Mouse (Mus musculus) heart, adult 9 months (tissue): Measurements from ENCODE around the gene Arhgef3.

ENCODE experiments used
- DNase-seq, 2 experiments: peaks; one replicate each; pipeline ENCODE4 v3.0.0; 2022; ENCODE audit warnings: low spot score in 2 of 2

Gene Arhgef3

GRCm38 (mm10) chr14:27310559-27311242 is 196.0 kb downstream of the Arhgef3 start:
- no peak for DNase-seq

- no peak for DNase-seq
These were observed 197.7 kb downstream of the Arhgef3 start for GRCm38 (mm10) chr14:27312380-27312779.

GRCm38 (mm10) chr14:27315737-27316136 is 201.0 kb downstream of the Arhgef3 start:
- no peak for DNase-seq

- DNase-seq = no peak
These were observed 202.4 kb downstream of the Arhgef3 start for GRCm38 (mm10) chr14:27317146-27317545.

GRCm38 (mm10) chr14:27319386-27319785 is 204.7 kb downstream of the Arhgef3 start:
- no peak for DNase-seq

GRCm38 (mm10) chr14:27322041-27322440 is 207.3 kb downstream of the Arhgef3 start:
- DNase-seq = no peak

- DNase-seq = peak in 1 of 2 experiments; percentile 42
These were observed 210.0 kb downstream of the Arhgef3 start for GRCm38 (mm10) chr14:27324689-27325088.

GRCm38 (mm10) chr14:27325537-27325936 is 210.8 kb downstream of the Arhgef3 start:
- no peak for DNase-seq

- peak in 1 of 2 experiments; percentile 71 for DNase-seq
These were observed 213.2 kb downstream of the Arhgef3 start for GRCm38 (mm10) chr14:27327862-27328261.

GRCm38 (mm10) chr14:27328952-27329351 is 214.3 kb downstream of the Arhgef3 start:
- no peak for DNase-seq

- no peak for DNase-seq
These were observed 216.9 kb downstream of the Arhgef3 start for GRCm38 (mm10) chr14:27331490-27332035.

- DNase-seq = peak in 1 of 2 experiments; percentile 42
These were observed 217.8 kb downstream of the Arhgef3 start for GRCm38 (mm10) chr14:27332359-27332987.

- DNase-seq = peak; percentile 81 to 82
These were observed 220.9 kb downstream of the Arhgef3 start for GRCm38 (mm10) chr14:27335331-27336207.

- no peak for DNase-seq
These were observed 221.8 kb downstream of the Arhgef3 start for GRCm38 (mm10) chr14:27336208-27337114.

- DNase-seq = no peak
These were observed 222.5 kb downstream of the Arhgef3 start for GRCm38 (mm10) chr14:27337156-27337555.

- peak in 1 of 2 experiments; percentile 66 for DNase-seq
These were observed 223.5 kb downstream of the Arhgef3 start for GRCm38 (mm10) chr14:27338034-27338708.

- DNase-seq = no peak
These were observed 226.2 kb downstream of the Arhgef3 start for GRCm38 (mm10) chr14:27340682-27341415.

GRCm38 (mm10) chr14:27341486-27341885 is 226.8 kb downstream of the Arhgef3 start:
- DNase-seq = no peak

GRCm38 (mm10) chr14:27342451-27342850 is 227.8 kb downstream of the Arhgef3 start:
- no peak for DNase-seq
